Mouse (Mus musculus): ENCODE measurements around the gene Ccdc107. TPM values are rescaled to one million over a fixed set of nuclear protein-coding genes. Genes with fewer than 3 reads are reported as not detected.

Gene Ccdc107
- polyA plus RNA-seq, 1 experiment, result 133 TPM

DNA sequence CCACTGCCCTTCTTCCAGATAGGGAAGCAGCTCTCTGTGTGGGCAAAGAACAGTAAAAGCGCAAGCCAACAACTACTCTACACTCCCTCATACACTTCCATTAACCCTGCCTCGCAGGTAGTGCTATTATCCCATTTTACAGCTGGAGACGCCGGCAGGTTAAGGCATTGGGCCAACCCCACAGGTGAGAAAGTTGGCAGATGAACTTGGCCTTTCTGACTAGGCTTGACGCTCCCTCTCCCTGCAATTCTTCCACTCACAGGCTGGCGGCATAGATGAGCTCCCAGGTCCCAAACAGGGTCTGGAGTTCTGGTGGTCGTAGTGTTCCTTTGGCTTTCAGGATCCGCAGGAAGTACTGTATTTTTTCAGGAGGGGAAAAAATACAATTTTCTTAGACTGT lies 6.3 kb downstream of the Ccdc107 start:
- Histone ChIP-seq H3K4me1 (ENCODE audit: control insufficient read depth, insufficient read depth, low read length) (no peaks in the 10 kb centered on the region; the same call in none of the 2 replicates), H3K27me3 (ENCODE audit: control insufficient read depth, insufficient read depth, low read length) (no peaks in the 10 kb centered on the region), H3K4me3 (replicated peaks; ENCODE audit: insufficient read depth, low read depth, low read length) (no peak overlapping the region), H3K27ac (ENCODE audit: insufficient read depth, low read length) (no peak overlapping the region)
- 10% methylated on average over 8 of the region's 8 CpGs for WGBS
- peak; percentile 37; the same call in 1 of the 2 replicates for TF ChIP-seq CTCF (IDR thresholded peaks at IDR 0.05; ENCODE audit: borderline replicate concordance, insufficient read depth, low read depth, low read length)
- no peak for TF ChIP-seq POLR2A (IDR thresholded peaks at IDR 0.05; ENCODE audit: borderline replicate concordance, insufficient read depth, low read length)
- peak in 1 of 2 experiments; percentile 43 for DNase-seq

- peak; percentile 82 to 83 for DNase-seq
- H3K4me1 ChIP-seq (ENCODE audit: control insufficient read depth, insufficient read depth, low read length), result no peaks in the 10 kb centered on the region; the same call in none of the 2 replicates
- 4% methylated on average over 50 of the region's 50 CpGs for WGBS
- H3K27ac ChIP-seq (ENCODE audit: insufficient read depth, low read length), result no peak within 1 kb of the TSS
- no peaks in the 10 kb centered on the region for H3K27me3 ChIP-seq (ENCODE audit: control insufficient read depth, insufficient read depth, low read length)
- TF ChIP-seq POLR2A (IDR thresholded peaks at IDR 0.05; ENCODE audit: borderline replicate concordance, insufficient read depth, low read length) (peak; percentile 80), CTCF (IDR thresholded peaks at IDR 0.05; ENCODE audit: borderline replicate concordance, insufficient read depth, low read depth, low read length) (no peak)
- H3K4me3 ChIP-seq (replicated peaks; ENCODE audit: insufficient read depth, low read depth, low read length), result peak within 1 kb of the TSS; percentile 77
Measured at GRCm38 (mm10) chr4:43499407-43500333, 7.0 kb downstream of the Ccdc107 start, which contains the start of gene Arhgef39. Arhgef39 (minus strand) TSS chr4:43499695.

DNA sequence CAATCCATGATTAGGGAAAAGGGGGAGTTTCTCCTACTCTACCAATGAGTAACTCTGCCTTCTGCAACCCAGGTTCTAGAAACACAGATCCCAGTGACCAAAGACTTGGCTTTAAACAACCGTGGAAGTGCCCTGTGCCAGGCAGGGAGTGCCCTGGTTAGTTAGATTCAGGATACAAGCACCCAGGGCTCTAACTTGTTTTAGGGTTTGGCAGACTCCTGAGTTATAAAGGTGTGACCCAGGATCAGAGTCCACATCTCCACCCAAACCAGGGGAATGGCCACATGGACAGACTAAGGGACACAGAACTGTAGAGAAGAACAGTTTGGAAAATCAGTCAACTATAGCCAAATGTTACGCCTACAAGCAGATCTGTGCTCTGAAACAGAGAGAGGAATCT lies 10.3 kb downstream of the Ccdc107 start:
- Histone ChIP-seq H3K27ac (ENCODE audit: insufficient read depth, low read length) (no peak overlapping the region), H3K4me3 (replicated peaks; ENCODE audit: insufficient read depth, low read depth, low read length) (no peak overlapping the region), H3K4me1 (ENCODE audit: control insufficient read depth, insufficient read depth, low read length) (peaks cover 10% of the 10 kb centered on the region), H3K27me3 (ENCODE audit: control insufficient read depth, insufficient read depth, low read length) (no peaks in the 10 kb centered on the region)
- 71% methylated on average over 2 of the region's 2 CpGs for WGBS
- DNase-seq, result no peak
- TF ChIP-seq POLR2A (IDR thresholded peaks at IDR 0.05; ENCODE audit: borderline replicate concordance, insufficient read depth, low read length), result no peak
- TF ChIP-seq CTCF (IDR thresholded peaks at IDR 0.05; ENCODE audit: borderline replicate concordance, insufficient read depth, low read depth, low read length), result no peak

GRCm38 (mm10) chr4:43503506-43503905 lies 10.8 kb downstream of the Ccdc107 start:
- H3K27ac ChIP-seq (ENCODE audit: insufficient read depth, low read length), result no peak overlapping the region
- 91% methylated on average over 6 of the region's 6 CpGs for WGBS
- no peak for TF ChIP-seq POLR2A (IDR thresholded peaks at IDR 0.05; ENCODE audit: borderline replicate concordance, insufficient read depth, low read length)
- no peak for TF ChIP-seq CTCF (IDR thresholded peaks at IDR 0.05; ENCODE audit: borderline replicate concordance, insufficient read depth, low read depth, low read length)
- no peak overlapping the region for H3K4me3 ChIP-seq (replicated peaks; ENCODE audit: insufficient read depth, low read depth, low read length)
- peaks cover 10% of the 10 kb centered on the region for H3K4me1 ChIP-seq (ENCODE audit: control insufficient read depth, insufficient read depth, low read length)
- no peaks in the 10 kb centered on the region for H3K27me3 ChIP-seq (ENCODE audit: control insufficient read depth, insufficient read depth, low read length)
- DNase-seq, result no peak

GRCm38 (mm10) chr4:43504269-43504668 lies 11.6 kb downstream of the Ccdc107 start:
- no peak overlapping the region for H3K27ac ChIP-seq (ENCODE audit: insufficient read depth, low read length)
- peaks cover 10% of the 10 kb centered on the region for H3K4me1 ChIP-seq (ENCODE audit: control insufficient read depth, insufficient read depth, low read length)
- 94% methylated on average over 4 of the region's 4 CpGs for WGBS
- no peaks in the 10 kb centered on the region for H3K27me3 ChIP-seq (ENCODE audit: control insufficient read depth, insufficient read depth, low read length)
- H3K4me3 ChIP-seq (replicated peaks; ENCODE audit: insufficient read depth, low read depth, low read length), result no peak overlapping the region
- TF ChIP-seq POLR2A (IDR thresholded peaks at IDR 0.05; ENCODE audit: borderline replicate concordance, insufficient read depth, low read length) (no peak), CTCF (IDR thresholded peaks at IDR 0.05; ENCODE audit: borderline replicate concordance, insufficient read depth, low read depth, low read length) (no peak)
- DNase-seq, result no peak

DNA sequence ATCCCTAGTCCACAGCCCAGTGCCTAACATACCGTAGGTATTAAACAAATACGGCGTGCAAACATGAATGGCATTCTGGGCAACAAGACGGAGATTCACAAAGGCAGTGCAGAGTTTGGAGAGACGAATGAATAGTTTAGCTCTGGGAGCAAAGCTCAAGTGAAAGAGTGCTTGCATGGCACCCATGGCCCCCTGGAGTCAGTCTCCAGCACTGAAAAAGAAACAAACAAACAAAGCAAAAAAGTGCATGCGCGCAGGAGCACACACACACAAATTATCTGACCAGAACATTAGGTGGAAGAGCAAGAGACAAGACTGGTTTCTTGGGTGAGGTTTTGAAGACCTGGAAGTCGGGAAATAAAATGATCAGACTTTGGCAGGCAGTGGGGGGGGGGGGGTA lies 13.4 kb downstream of the Ccdc107 start:
- Histone ChIP-seq H3K4me1 (ENCODE audit: control insufficient read depth, insufficient read depth, low read length) (peaks cover 10% of the 10 kb centered on the region), H3K27me3 (ENCODE audit: control insufficient read depth, insufficient read depth, low read length) (no peaks in the 10 kb centered on the region), H3K4me3 (replicated peaks; ENCODE audit: insufficient read depth, low read depth, low read length) (no peak overlapping the region), H3K27ac (ENCODE audit: insufficient read depth, low read length) (no peak overlapping the region)
- DNase-seq, result no peak
- no peak for TF ChIP-seq CTCF (IDR thresholded peaks at IDR 0.05; ENCODE audit: borderline replicate concordance, insufficient read depth, low read depth, low read length)
- TF ChIP-seq POLR2A (IDR thresholded peaks at IDR 0.05; ENCODE audit: borderline replicate concordance, insufficient read depth, low read length), result no peak
- WGBS, result 65% methylated on average over 8 of the region's 8 CpGs

- peak; percentile 91 to 93 for DNase-seq
- WGBS, result 8% methylated on average over 9 of the region's 9 CpGs
- Histone ChIP-seq H3K27me3 (ENCODE audit: control insufficient read depth, insufficient read depth, low read length) (no peaks in the 10 kb centered on the region), H3K4me3 (replicated peaks; ENCODE audit: insufficient read depth, low read depth, low read length) (peak within 1 kb of the TSS; percentile 44), H3K4me1 (ENCODE audit: control insufficient read depth, insufficient read depth, low read length) (peaks cover 10% of the 10 kb centered on the region), H3K27ac (ENCODE audit: insufficient read depth, low read length) (peak within 1 kb of the TSS; percentile 43)
- TF ChIP-seq CTCF (IDR thresholded peaks at IDR 0.05; ENCODE audit: borderline replicate concordance, insufficient read depth, low read depth, low read length), result no peak
- TF ChIP-seq POLR2A (IDR thresholded peaks at IDR 0.05; ENCODE audit: borderline replicate concordance, insufficient read depth, low read length), result peak; percentile 15; the same call in 1 of the 2 replicates
Measured at GRCm38 (mm10) chr4:43506536-43507185, 14.0 kb downstream of the Ccdc107 start, which contains the start of gene Car9. Car9 (plus strand) TSS chr4:43506966.
